Mouse (Mus musculus): ENCODE data around the gene Foxb1.

Foxb1 gene

DNA sequence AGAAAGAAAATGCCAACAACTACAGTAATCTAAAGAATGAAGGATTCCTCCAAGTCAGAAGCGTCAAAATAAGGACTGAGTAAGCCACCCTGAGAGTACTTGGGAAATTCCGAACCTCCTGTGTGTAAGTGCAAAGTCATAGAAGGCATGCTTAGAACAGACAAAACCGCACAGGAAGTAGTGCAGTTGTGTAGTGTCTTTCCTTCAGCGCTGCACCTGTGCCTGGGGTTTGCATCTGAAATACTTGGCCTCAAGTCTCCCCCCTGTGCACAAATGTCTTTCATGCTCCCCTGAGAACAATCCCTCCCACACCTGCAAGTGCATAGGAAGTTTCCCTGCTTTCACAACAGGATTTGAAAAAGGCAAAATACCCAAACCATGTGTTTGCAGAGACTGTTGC, 3.5 kb downstream of the Foxb1 start:
- no peak for DNase-seq (ENCODE audit: low read depth, low spot score)

- no peak for DNase-seq (ENCODE audit: low read depth, low spot score)
Measured at GRCm38 (mm10) chr9:69756456-69756855, 4.3 kb downstream of the Foxb1 start.

DNA sequence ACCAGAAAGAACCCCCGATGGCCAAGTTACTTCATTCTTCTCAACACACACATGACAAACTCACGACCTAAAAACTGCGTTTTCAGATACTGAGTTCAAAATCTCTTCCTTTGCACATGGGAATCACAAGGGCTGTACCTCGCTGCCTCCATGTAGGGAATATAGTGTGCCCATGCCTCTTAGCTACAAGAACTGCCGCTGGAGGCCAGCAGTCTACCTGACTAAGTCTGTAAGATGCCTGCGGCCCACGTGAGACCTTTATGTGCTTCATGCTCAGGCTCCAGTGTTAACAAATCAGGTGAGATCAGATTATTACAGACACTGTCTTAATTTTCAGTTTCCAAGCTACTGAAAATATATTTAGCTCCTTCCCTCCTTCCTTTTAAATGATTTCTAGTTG, 4.7 kb downstream of the Foxb1 start:
- no peak for DNase-seq (ENCODE audit: low read depth, low spot score)

- DNase-seq (ENCODE audit: low read depth, low spot score): no peak
Measured at GRCm38 (mm10) chr9:69755157-69755556, 5.6 kb downstream of the Foxb1 start.

DNA sequence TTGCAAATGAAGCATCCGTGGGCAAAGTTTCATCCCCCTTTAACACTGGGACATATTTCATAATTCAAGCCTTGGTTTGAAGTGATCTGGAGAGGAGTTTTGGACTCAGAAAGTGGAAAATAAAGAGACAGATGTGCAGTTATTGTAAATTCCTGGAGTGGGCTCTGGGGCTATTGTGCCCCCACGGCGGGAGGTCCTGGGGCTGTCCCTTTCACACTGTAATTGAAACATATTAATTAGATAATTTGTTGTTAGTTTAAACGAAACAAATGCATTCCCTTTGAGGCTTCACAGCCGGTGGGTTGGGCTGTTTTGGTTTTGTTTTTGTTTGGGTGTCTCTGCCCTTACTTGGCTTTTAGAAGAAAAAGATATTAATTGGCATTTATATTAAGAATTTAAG, 6.0 kb downstream of the Foxb1 start:
- DNase-seq (ENCODE audit: low read depth, low spot score): no peak

DNA sequence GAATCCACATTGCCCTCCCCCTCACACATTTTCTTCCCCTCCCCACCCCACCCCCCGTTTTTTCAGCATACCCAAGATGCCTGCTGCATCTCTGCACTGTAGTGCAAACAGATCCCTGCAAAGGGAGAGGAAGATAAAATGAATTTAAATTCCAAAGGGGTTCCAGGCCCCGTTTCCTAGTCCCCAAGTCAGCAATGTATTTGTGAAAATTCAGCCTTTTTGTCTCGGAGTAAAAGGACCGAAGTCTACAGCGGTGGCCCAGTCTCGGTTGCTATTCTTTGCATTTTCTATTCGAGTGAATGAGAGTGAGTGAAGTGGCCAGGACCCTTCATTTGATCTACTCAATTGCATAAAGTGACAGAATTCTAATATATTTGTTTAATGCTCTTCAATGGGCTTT, 6.4 kb downstream of the Foxb1 start:
- DNase-seq (ENCODE audit: low read depth, low spot score): no peak

DNA sequence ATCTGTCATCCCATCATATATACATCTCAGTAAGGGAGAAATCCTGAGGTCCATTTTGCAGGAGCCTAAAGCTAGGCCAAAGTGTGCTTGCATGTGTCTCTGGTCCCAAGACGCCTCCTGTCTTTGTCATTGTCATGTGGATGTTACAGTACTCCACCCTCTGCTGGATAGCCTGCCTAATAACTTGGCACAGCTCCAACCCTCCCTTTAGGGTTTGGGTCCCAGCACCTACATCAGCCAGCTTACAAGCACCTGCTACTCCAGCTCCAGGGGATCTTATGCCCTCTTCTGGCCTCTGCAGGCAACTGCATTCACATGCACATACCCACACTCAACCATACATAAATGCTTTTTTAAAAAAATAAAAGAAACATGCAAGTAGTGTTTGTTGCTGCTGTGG, 12.8 kb downstream of the Foxb1 start:
- DNase-seq (ENCODE audit: low read depth, low spot score): no peak

DNA sequence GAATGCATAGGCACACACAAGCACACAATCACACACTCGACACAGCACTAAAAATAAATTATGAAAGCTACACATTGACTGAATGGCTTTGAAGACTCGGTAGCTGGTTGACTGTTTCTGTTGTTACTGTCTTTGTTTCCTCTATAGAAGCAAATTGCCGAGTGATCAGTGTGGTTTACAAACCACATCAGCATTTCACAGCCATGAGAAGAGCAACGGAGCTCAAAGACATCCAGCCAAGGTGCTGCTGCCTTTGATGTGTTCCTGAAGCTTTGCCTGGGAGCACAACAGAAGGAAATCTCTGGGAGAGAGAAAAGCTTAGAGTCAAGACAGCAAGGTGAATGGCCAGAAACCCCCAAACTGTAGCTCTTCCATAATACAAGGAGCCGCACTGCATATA, 32.0 kb downstream of the Foxb1 start:
- no peak for DNase-seq (ENCODE audit: low read depth, low spot score)

DNA sequence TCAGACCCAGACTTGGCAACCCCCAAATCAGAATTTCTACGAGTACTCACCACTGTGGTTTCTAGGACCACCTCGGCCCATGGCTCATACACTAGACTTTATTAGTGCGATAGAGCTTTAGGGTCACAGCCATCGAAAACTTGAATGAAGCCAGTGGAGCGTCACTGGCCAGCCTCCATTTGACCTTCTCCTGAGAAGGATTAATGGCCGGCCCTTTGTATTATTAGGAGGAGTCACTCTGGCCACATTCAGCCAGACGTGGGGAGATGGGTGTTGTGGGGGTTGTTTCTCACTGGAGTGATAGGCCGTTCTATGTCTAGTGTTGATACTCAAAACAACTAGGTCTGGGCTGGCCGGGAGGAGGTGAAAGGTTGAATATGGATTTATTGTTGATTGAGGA, 42.3 kb downstream of the Foxb1 start:
- DNase-seq (ENCODE audit: low read depth, low spot score): no peak

DNA sequence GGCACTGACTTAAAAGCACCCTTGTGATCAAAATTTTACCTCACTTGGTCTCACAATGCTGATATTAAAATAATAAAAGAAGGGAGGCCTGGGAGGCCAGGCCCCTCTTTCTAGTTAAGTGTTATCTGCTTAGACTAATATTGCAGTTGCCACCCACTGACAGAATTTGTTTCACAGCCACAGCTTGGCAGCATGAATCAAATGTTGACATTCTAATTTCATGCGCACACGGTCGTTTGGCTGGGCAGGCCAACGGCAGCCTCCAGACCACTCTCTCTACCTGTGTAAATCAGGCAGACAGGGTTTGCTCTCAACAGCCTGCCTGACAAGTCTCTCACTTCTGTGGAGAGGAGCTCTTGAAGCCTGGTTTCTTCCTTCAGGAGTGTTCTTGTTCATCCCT, 44.4 kb downstream of the Foxb1 start:
- peak; percentile 61 for DNase-seq (ENCODE audit: low read depth, low spot score)

GRCm38 (mm10) chr9:69715445-69715844, 45.3 kb downstream of the Foxb1 start:
- no peak for DNase-seq (ENCODE audit: low read depth, low spot score)

DNA sequence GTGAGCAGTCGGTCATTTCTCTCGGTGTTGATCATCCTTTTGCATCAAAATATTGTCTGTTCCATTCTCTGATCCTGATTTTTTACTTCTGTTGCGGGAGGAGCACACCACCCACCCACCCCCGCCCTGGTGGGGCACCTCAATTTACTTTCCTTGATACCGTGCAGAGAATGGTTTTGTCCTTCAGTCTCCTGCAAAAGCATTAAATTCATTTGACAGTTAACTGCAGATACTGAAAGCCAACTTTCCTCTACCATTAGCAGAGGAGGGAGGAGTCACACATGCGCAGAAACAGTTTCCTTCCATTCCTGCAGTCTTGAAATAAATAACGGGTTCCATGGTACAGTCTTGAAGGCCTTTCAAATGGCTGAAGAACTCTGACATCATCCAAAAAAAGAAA, 46.4 kb downstream of the Foxb1 start:
- peak; percentile 62 for DNase-seq (ENCODE audit: low read depth, low spot score)

GRCm38 (mm10) chr9:69713577-69714327, 47.0 kb downstream of the Foxb1 start:
- DNase-seq (ENCODE audit: low read depth, low spot score): peak; percentile 75

- no peak for DNase-seq (ENCODE audit: low read depth, low spot score)
Measured at GRCm38 (mm10) chr9:69712714-69713525, 47.8 kb downstream of the Foxb1 start.

Measured in mesoderm, embryonic 11.5 days (tissue).